Mouse (Mus musculus): ENCODE measurements at regions not wholly inside any gene's neighbourhood (a gene's known extent, or its start where the extent isn't known, plus 50 kb on each side); places are given as distances from the start of the nearest gene placed in this dataset.
A peak's percentile ranks its signal among the peaks of the same experiment; 100 is the strongest.
"Not testable (repeated sequence)": the region's sequence is repeated elsewhere in the genome, so short reads cannot be mapped to it uniquely, and the experiment has no call there.

- peak overlapping the region; percentile 11; the same call in 1 of the 2 replicates for H3K27ac ChIP-seq (ENCODE audit: insufficient read depth, low read depth, low read length, poor library complexity, severe bottlenecking)
- no peak for DNase-seq (ENCODE audit: low read depth, low spot score)
- H3K9ac ChIP-seq (ENCODE audit: insufficient read depth, low read depth, low read length, poor library complexity, severe bottlenecking), result no peak overlapping the region
- peaks cover 18 to 33% of the 10 kb centered on the region in 2 experiments for H3K4me1 ChIP-seq (ENCODE audit: control insufficient read depth in 2 of 2, insufficient read depth in 2 of 2, low read length in 2 of 2, poor library complexity in 1 of 2)
- no peaks in the 10 kb centered on the region for H3K9me3 ChIP-seq (ENCODE audit: control insufficient read depth, insufficient read depth, low read depth, low read length)
- H3K36me3 ChIP-seq (ENCODE audit: control insufficient read depth, insufficient read depth, low read length, poor library complexity, severe bottlenecking), result no peaks in the 10 kb centered on the region
- 0 out of 4 replicates have a peak overlapping the region, but pooled peaks of 1 of the 2 experiments have one; percentile 5 for H3K4me3 ChIP-seq (ENCODE audit: insufficient read depth in 1 of 2, low read depth in 1 of 2, low read length in 2 of 2, poor library complexity in 1 of 2, severe bottlenecking in 1 of 2)
- no peak for TF ChIP-seq ZNF384 (IDR thresholded peaks at IDR 0.05; ENCODE audit: low read depth, low read length)
- TF ChIP-seq MAFK (IDR thresholded peaks at IDR 0.05; ENCODE audit: insufficient read depth, low read depth, low read length), result no peak
- no peak for TF ChIP-seq HCFC1 (IDR thresholded peaks at IDR 0.05; ENCODE audit: borderline replicate concordance, insufficient read depth, low read length)
- TF ChIP-seq CHD2 (IDR thresholded peaks at IDR 0.05; ENCODE audit: low read depth, low read length), result no peak
- TF ChIP-seq ZC3H11A (IDR thresholded peaks at IDR 0.05; ENCODE audit: borderline replicate concordance, low read depth, low read length), result no peak
- in situ Hi-C loops (cut with MboI; ENCODE audit: low sequenced_read_pairs in 2 of 2, unreplicated experiment in 2 of 2), result no loop called here
Measured at GRCm38 (mm10) chr17:79977154-79977571, 81.2 kb upstream of the Atl2 start.

DNA sequence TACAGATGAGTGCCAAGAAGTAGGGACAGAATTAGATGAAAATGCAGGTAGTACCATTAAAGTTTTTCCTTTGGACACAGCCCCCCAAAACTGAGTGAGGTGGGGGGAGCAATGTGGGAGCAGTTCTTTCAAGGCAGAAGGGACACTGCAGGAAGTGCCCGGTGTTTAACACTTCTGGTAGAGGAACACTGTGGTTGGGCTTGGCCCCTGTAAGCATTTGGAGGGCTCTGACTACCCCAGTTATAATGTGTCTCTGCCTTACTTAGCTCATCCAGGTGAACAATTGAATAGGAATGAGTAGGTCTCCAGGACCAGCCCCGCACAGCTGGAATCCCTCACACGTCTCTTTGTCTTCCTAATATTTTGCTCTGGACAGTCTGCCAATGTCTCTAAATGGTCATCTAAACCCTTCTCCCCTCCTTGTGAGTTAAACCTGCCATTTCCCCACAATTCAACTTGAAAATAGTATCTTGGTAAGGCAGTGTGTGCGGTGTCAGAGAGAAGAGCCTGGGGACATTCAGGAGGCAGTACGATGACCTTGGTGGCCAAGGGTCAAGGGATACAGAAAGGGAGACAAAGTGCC is 80.7 kb upstream of the Atl2 start:
- peaks cover 18 to 28% of the 10 kb centered on the region in 2 experiments for H3K4me1 ChIP-seq (ENCODE audit: control insufficient read depth in 2 of 2, insufficient read depth in 2 of 2, low read length in 2 of 2, poor library complexity in 1 of 2)
- in situ Hi-C loops (cut with MboI; ENCODE audit: low sequenced_read_pairs in 2 of 2, unreplicated experiment in 2 of 2), result no loop called here
- DNase-seq (ENCODE audit: low read depth, low spot score), result no peak
- peak overlapping the region; percentile 11; the same call in 1 of the 2 replicates for H3K27ac ChIP-seq (ENCODE audit: insufficient read depth, low read depth, low read length, poor library complexity, severe bottlenecking)
- TF ChIP-seq HCFC1 (IDR thresholded peaks at IDR 0.05; ENCODE audit: borderline replicate concordance, insufficient read depth, low read length) (no peak), MAFK (IDR thresholded peaks at IDR 0.05; ENCODE audit: insufficient read depth, low read depth, low read length) (no peak), ZC3H11A (IDR thresholded peaks at IDR 0.05; ENCODE audit: borderline replicate concordance, low read depth, low read length) (no peak), CHD2 (IDR thresholded peaks at IDR 0.05; ENCODE audit: low read depth, low read length) (no peak), ZNF384 (IDR thresholded peaks at IDR 0.05; ENCODE audit: low read depth, low read length) (no peak)
- H3K36me3 ChIP-seq (ENCODE audit: control insufficient read depth, insufficient read depth, low read length, poor library complexity, severe bottlenecking), result no peaks in the 10 kb centered on the region
- H3K4me3 ChIP-seq (ENCODE audit: insufficient read depth in 1 of 2, low read depth in 1 of 2, low read length in 2 of 2, poor library complexity in 1 of 2, severe bottlenecking in 1 of 2), result peak overlapping the region in 1 of 2 experiments; percentile 25; a peak in 2 of 4 replicates
- no peak overlapping the region for H3K9ac ChIP-seq (ENCODE audit: insufficient read depth, low read depth, low read length, poor library complexity, severe bottlenecking)
- H3K9me3 ChIP-seq (ENCODE audit: control insufficient read depth, insufficient read depth, low read depth, low read length), result no peaks in the 10 kb centered on the region

- H3K27ac ChIP-seq (ENCODE audit: insufficient read depth, low read depth, low read length, poor library complexity, severe bottlenecking), result no peak overlapping the region
- peak overlapping the region; percentile 15 to 25; a peak in 3 of 4 replicates for H3K4me3 ChIP-seq (ENCODE audit: insufficient read depth in 1 of 2, low read depth in 1 of 2, low read length in 2 of 2, poor library complexity in 1 of 2, severe bottlenecking in 1 of 2)
- no peak for DNase-seq (ENCODE audit: low read depth, low spot score)
- no peaks in the 10 kb centered on the region for H3K9me3 ChIP-seq (ENCODE audit: control insufficient read depth, insufficient read depth, low read depth, low read length)
- peaks cover 14 to 25% of the 10 kb centered on the region in 2 experiments for H3K4me1 ChIP-seq (ENCODE audit: control insufficient read depth in 2 of 2, insufficient read depth in 2 of 2, low read length in 2 of 2, poor library complexity in 1 of 2)
- no peaks in the 10 kb centered on the region for H3K36me3 ChIP-seq (ENCODE audit: control insufficient read depth, insufficient read depth, low read length, poor library complexity, severe bottlenecking)
- in situ Hi-C loops (cut with MboI; ENCODE audit: low sequenced_read_pairs in 2 of 2, unreplicated experiment in 2 of 2), result no loop called here
- no peak for TF ChIP-seq ZC3H11A (IDR thresholded peaks at IDR 0.05; ENCODE audit: borderline replicate concordance, low read depth, low read length)
- no peak for TF ChIP-seq ZNF384 (IDR thresholded peaks at IDR 0.05; ENCODE audit: low read depth, low read length)
- TF ChIP-seq MAFK (IDR thresholded peaks at IDR 0.05; ENCODE audit: insufficient read depth, low read depth, low read length), result no peak
- TF ChIP-seq HCFC1 (IDR thresholded peaks at IDR 0.05; ENCODE audit: borderline replicate concordance, insufficient read depth, low read length), result no peak
- no peak for TF ChIP-seq CHD2 (IDR thresholded peaks at IDR 0.05; ENCODE audit: low read depth, low read length)
- H3K9ac ChIP-seq (ENCODE audit: insufficient read depth, low read depth, low read length, poor library complexity, severe bottlenecking), result no peak overlapping the region
Measured at GRCm38 (mm10) chr17:79975997-79976443, 80.1 kb upstream of the Atl2 start.

- in situ Hi-C loops (cut with MboI; ENCODE audit: low sequenced_read_pairs in 2 of 2, unreplicated experiment in 2 of 2); H3K4me3 ChIP-seq (ENCODE audit: insufficient read depth in 1 of 2, low read depth in 1 of 2, low read length in 2 of 2, poor library complexity in 1 of 2, severe bottlenecking in 1 of 2): not testable (repeated sequence)
- H3K4me1 ChIP-seq (ENCODE audit: control insufficient read depth in 2 of 2, insufficient read depth in 2 of 2, low read length in 2 of 2, poor library complexity in 1 of 2), result peaks cover 10 to 22% of the 10 kb centered on the region in 2 experiments
Measured at GRCm38 (mm10) chr17:79975150-79975757, 79.3 kb upstream of the Atl2 start.

More at GRCm38 (mm10) chr17:79975150-79975757, 79.3 kb upstream of the Atl2 start:
- H3K9ac ChIP-seq (ENCODE audit: insufficient read depth, low read depth, low read length, poor library complexity, severe bottlenecking); H3K27ac ChIP-seq (ENCODE audit: insufficient read depth, low read depth, low read length, poor library complexity, severe bottlenecking); DNase-seq (ENCODE audit: low read depth, low spot score); H3K9me3 ChIP-seq (ENCODE audit: control insufficient read depth, insufficient read depth, low read depth, low read length); H3K36me3 ChIP-seq (ENCODE audit: control insufficient read depth, insufficient read depth, low read length, poor library complexity, severe bottlenecking): not testable (repeated sequence)
